Mouse (Mus musculus) forebrain, embryonic 15.5 days (tissue): ENCODE data around the gene Gm17387. TPM values are rescaled to one million over a fixed set of nuclear protein-coding genes. Genes with fewer than 3 reads are reported as not detected.
"Not testable (repeated sequence)": the region's sequence is repeated elsewhere in the genome, so short reads cannot be mapped to it uniquely, and the experiment has no call there.

ENCODE experiments used
- ATAC-seq: fragments of 200-750 bp; cut with Nextera tagmentation; replicated peaks from 2 replicates; pipeline ENCODE4 v1.8.0; 2017; ENCODE audit warnings: mild to moderate bottlenecking, moderate TSS enrichment, moderate library complexity
- H3K27ac ChIP-seq: fragments of 300-500 bp; sonication (generic); replicated peaks from 2 replicates; pipeline ENCODE4 v1.5.1; 2015; ENCODE audit warnings: mild to moderate bottlenecking, inconsistent platforms
- H3K27me3 ChIP-seq: fragments of 300-500 bp; sonication (generic); 2 replicates; pipeline ENCODE4 v1.6.1; 2015; ENCODE audit warnings: inconsistent platforms
- H3K36me3 ChIP-seq: fragments of 300-500 bp; sonication (generic); 2 replicates; pipeline ENCODE4 v1.6.1; 2015; ENCODE audit warnings: mild to moderate bottlenecking, inconsistent platforms
- H3K4me1 ChIP-seq: fragments of 300-500 bp; sonication (generic); 2 replicates; pipeline ENCODE4 v1.6.1; 2015; ENCODE audit warnings: inconsistent platforms
- H3K4me2 ChIP-seq: fragments of 300-500 bp; sonication (generic); replicated peaks from 2 replicates; pipeline ENCODE4 v1.6.1; 2015; ENCODE audit warnings: mild to moderate bottlenecking, inconsistent platforms
- H3K4me3 ChIP-seq: fragments of 300-500 bp; sonication (generic); 2 replicates; pipeline ENCODE4 v1.5.1; 2015; ENCODE audit warnings: mild to moderate bottlenecking, inconsistent platforms
- H3K9ac ChIP-seq: fragments of 300-500 bp; sonication (generic); replicated peaks from 2 replicates; pipeline ENCODE4 v1.6.1; 2015; ENCODE audit warnings: mild to moderate bottlenecking, inconsistent platforms
- H3K9me3 ChIP-seq: fragments of 300-500 bp; sonication (generic); 2 replicates; pipeline ENCODE4 v1.6.1; 2016; ENCODE audit warnings: inconsistent platforms
- WGBS: fragments of 180-500 bp; shearing (Covaris S2); methylation state at CpG from one replicate; pipeline ENCODE4 v1.1.7; 2015; ENCODE audit warnings: mixed read lengths; 5-methylcytosine and 5-hydroxymethylcytosine counted together
- polyA plus RNA-seq: library from polyadenylated mRNA; unstranded; fragments of >200 nt; fragmentation: Nextera tagmentation; extraction: Ambion mirVana; gene quantifications from 2 replicates; pipeline ENCODE4 v1.2.1, GENCODE M21; 2015

Gene Gm17387
- polyA plus RNA-seq, 1 experiment from 2014 or later = not detected

- WGBS = 86% methylated on average over 5 of the region's 5 CpGs
- no peak overlapping the region for H3K4me3 ChIP-seq
- no peak overlapping the region for H3K27ac ChIP-seq
- no peaks in the 10 kb centered on the region for H3K27me3 ChIP-seq
- H3K4me1 ChIP-seq = no peaks in the 10 kb centered on the region
- H3K9ac ChIP-seq = no peak overlapping the region
- H3K36me3 ChIP-seq = no peaks in the 10 kb centered on the region
- ATAC-seq = no peak
- no peak overlapping the region for H3K4me2 ChIP-seq
- H3K9me3 ChIP-seq = no peaks in the 10 kb centered on the region
Observed at GRCm38 (mm10) chr7:141003248-141004010, 25.5 kb upstream of the Gm17387 start.

- Histone ChIP-seq H3K9me3 (no peaks in the 10 kb centered on the region), H3K4me1 (peaks cover 5% of the 10 kb centered on the region; the same call in 1 of the 2 replicates), H3K4me3 (no peak overlapping the region), H3K4me2 (no peak overlapping the region), H3K27me3 (no peaks in the 10 kb centered on the region), H3K9ac (no peak overlapping the region), H3K36me3 (no peaks in the 10 kb centered on the region), H3K27ac (no peak overlapping the region)
- ATAC-seq = no peak
- 89% methylated on average over 6 of the region's 6 CpGs for WGBS
Observed at GRCm38 (mm10) chr7:141006446-141006845, 22.5 kb upstream of the Gm17387 start.

- ATAC-seq = no peak
- H3K9ac ChIP-seq = no peak overlapping the region
- no peaks in the 10 kb centered on the region for H3K27me3 ChIP-seq
Observed at GRCm38 (mm10) chr7:141006914-141007313, 22.0 kb upstream of the Gm17387 start.

GRCm38 (mm10) chr7:141008312-141008761, 20.6 kb upstream of the Gm17387 start:
- WGBS = 11% methylated on average over 7 of the region's 7 CpGs
- no peak overlapping the region for H3K27ac ChIP-seq
- no peak overlapping the region for H3K4me2 ChIP-seq
- H3K9me3 ChIP-seq = no peaks in the 10 kb centered on the region
- no peak overlapping the region for H3K9ac ChIP-seq
- peaks cover 5% of the 10 kb centered on the region; the same call in 1 of the 2 replicates for H3K4me1 ChIP-seq
- H3K4me3 ChIP-seq = no peak overlapping the region
- H3K27me3 ChIP-seq = no peaks in the 10 kb centered on the region
- no peaks in the 10 kb centered on the region for H3K36me3 ChIP-seq
- ATAC-seq = no peak

More at GRCm38 (mm10) chr7:141006914-141007313, 22.0 kb upstream of the Gm17387 start:
- Histone ChIP-seq H3K4me2 (no peak overlapping the region), H3K36me3 (no peaks in the 10 kb centered on the region), H3K4me3 (no peak overlapping the region), H3K9me3 (no peaks in the 10 kb centered on the region), H3K4me1 (peaks cover 5% of the 10 kb centered on the region; the same call in 1 of the 2 replicates), H3K27ac (no peak overlapping the region)
- 49% methylated on average over 5 of the region's 5 CpGs for WGBS

GRCm38 (mm10) chr7:141008938-141009660, 19.8 kb upstream of the Gm17387 start:
- WGBS = 8% methylated on average over 20 of the region's 20 CpGs
- Histone ChIP-seq H3K9ac (no peak overlapping the region), H3K4me1 (peaks cover 5% of the 10 kb centered on the region; the same call in 1 of the 2 replicates), H3K27me3 (no peaks in the 10 kb centered on the region), H3K27ac (no peak overlapping the region), H3K36me3 (no peaks in the 10 kb centered on the region), H3K4me2 (peak overlapping the region; percentile 1; the same call in 1 of the 2 replicates), H3K9me3 (no peaks in the 10 kb centered on the region), H3K4me3 (no peak overlapping the region)
- no peak; the same call in 1 of the 2 replicates for ATAC-seq

- Histone ChIP-seq H3K4me2 (no peak overlapping the region), H3K4me1 (peaks cover 5% of the 10 kb centered on the region; the same call in 1 of the 2 replicates), H3K36me3 (no peaks in the 10 kb centered on the region), H3K27me3 (no peaks in the 10 kb centered on the region), H3K9ac (no peak overlapping the region), H3K27ac (no peak overlapping the region), H3K4me3 (no peak overlapping the region), H3K9me3 (no peaks in the 10 kb centered on the region)
- 91% methylated on average over 9 of the region's 9 CpGs for WGBS
- ATAC-seq = no peak
Observed at GRCm38 (mm10) chr7:141009665-141010064, 19.3 kb upstream of the Gm17387 start.

- no peak for ATAC-seq
- no peak within 1 kb of the TSS for H3K27ac ChIP-seq
- peaks cover 5% of the 10 kb centered on the region; the same call in 1 of the 2 replicates for H3K4me1 ChIP-seq
- 0 out of 2 replicates have a peak within 1 kb of the TSS, but pooled peaks have one; percentile 8 for H3K4me3 ChIP-seq
- 50% methylated on average over 10 of the region's 10 CpGs for WGBS
- no peak within 1 kb of the TSS; the same call in 1 of the 2 replicates for H3K4me2 ChIP-seq
- no peaks in the 10 kb centered on the region for H3K36me3 ChIP-seq
- no peaks in the 10 kb centered on the region for H3K27me3 ChIP-seq
- H3K9me3 ChIP-seq = no peaks in the 10 kb centered on the region
- H3K9ac ChIP-seq = no peak within 1 kb of the TSS
Observed at GRCm38 (mm10) chr7:141010593-141010992, 18.3 kb upstream of the Gm17387 start, which contains the start of gene Ifitm3. TSS of gene Ifitm3 (minus strand) at chr7:141010770.

- no peaks in the 10 kb centered on the region for H3K9me3 ChIP-seq
- H3K27me3 ChIP-seq = no peaks in the 10 kb centered on the region
- peaks cover 5% of the 10 kb centered on the region; the same call in 1 of the 2 replicates for H3K4me1 ChIP-seq
- WGBS = 90% methylated on average over 7 of the region's 7 CpGs
- H3K4me2 ChIP-seq = no peak overlapping the region
- H3K4me3 ChIP-seq = no peak overlapping the region
- no peaks in the 10 kb centered on the region for H3K36me3 ChIP-seq
- ATAC-seq = no peak
- H3K27ac ChIP-seq = no peak overlapping the region
- H3K9ac ChIP-seq = no peak overlapping the region
Observed at GRCm38 (mm10) chr7:141011238-141011770, 17.6 kb upstream of the Gm17387 start.

- Histone ChIP-seq H3K4me1 (no peaks in the 10 kb centered on the region), H3K9ac (no peak overlapping the region), H3K9me3 (no peaks in the 10 kb centered on the region), H3K4me3 (no peak overlapping the region), H3K36me3 (no peaks in the 10 kb centered on the region), H3K27ac (no peak overlapping the region), H3K4me2 (no peak overlapping the region), H3K27me3 (no peaks in the 10 kb centered on the region)
- 91% methylated on average over 10 of the region's 10 CpGs for WGBS
- no peak for ATAC-seq
Observed at GRCm38 (mm10) chr7:141016707-141017697, 11.9 kb upstream of the Gm17387 start.

GRCm38 (mm10) chr7:141017824-141018223, 11.1 kb upstream of the Gm17387 start, which contains the start of gene Ifitm6:
TSS of gene Ifitm6 (minus strand) at chr7:141017924.
- H3K27me3 ChIP-seq, H3K9me3 ChIP-seq, H3K27ac ChIP-seq, H3K4me3 ChIP-seq, H3K9ac ChIP-seq, ATAC-seq, H3K4me2 ChIP-seq, H3K36me3 ChIP-seq, H3K4me1 ChIP-seq: not testable (repeated sequence)
- 96% methylated on average over 1 of the region's 1 CpGs for WGBS

- no peak overlapping the region for H3K9ac ChIP-seq
- no peaks in the 10 kb centered on the region for H3K4me1 ChIP-seq
- WGBS = 95% methylated on average over 5 of the region's 5 CpGs
- no peak overlapping the region for H3K4me2 ChIP-seq
- H3K9me3 ChIP-seq = no peaks in the 10 kb centered on the region
- no peaks in the 10 kb centered on the region for H3K36me3 ChIP-seq
- no peak overlapping the region for H3K27ac ChIP-seq
- no peak for ATAC-seq
- no peak overlapping the region for H3K4me3 ChIP-seq
- no peaks in the 10 kb centered on the region for H3K27me3 ChIP-seq
Observed at GRCm38 (mm10) chr7:141019028-141019427, 9.9 kb upstream of the Gm17387 start.
